Mouse (Mus musculus) c-Kit-positive CD71-positive TER-119-positive erythroid progenitor cells, embryonic 14.5 days (primary cell): ENCODE measurements at regions not wholly inside any gene's neighbourhood (a gene's known extent, or its start where the extent isn't known, plus 50 kb on each side); places are given as distances from the start of the nearest gene placed in this dataset.

ENCODE experiments used
- DNase-seq: peaks from one replicate; pipeline ENCODE4 v3.0.0-alpha.2; 2013; ENCODE audit warnings: low spot score

- no peak for DNase-seq
Observed at GRCm38 (mm10) chr3:50939602-50940001, 284.6 kb upstream of the Noct start.

GRCm38 (mm10) chr3:50940656-50941055 is 283.6 kb upstream of the Noct start:
- no peak for DNase-seq

- no peak for DNase-seq
Observed at GRCm38 (mm10) chr3:50953456-50953855, 270.8 kb upstream of the Noct start.

- DNase-seq: no peak
Observed at GRCm38 (mm10) chr3:50970386-50970785, 253.9 kb upstream of the Noct start.

GRCm38 (mm10) chr3:50973081-50973480 is 251.2 kb upstream of the Noct start:
- DNase-seq: no peak

- no peak for DNase-seq
Observed at GRCm38 (mm10) chr3:50976141-50976780, 248.0 kb upstream of the Noct start.

- DNase-seq: no peak
Observed at GRCm38 (mm10) chr3:50976818-50977217, 247.4 kb upstream of the Noct start.

- DNase-seq: no peak
Observed at GRCm38 (mm10) chr3:50978636-50979035, 245.6 kb upstream of the Noct start.

- no peak for DNase-seq
Observed at GRCm38 (mm10) chr3:50979592-50979991, 244.7 kb upstream of the Noct start.

- no peak for DNase-seq
Observed at GRCm38 (mm10) chr3:50981751-50982150, 242.5 kb upstream of the Noct start.

- DNase-seq: no peak
Observed at GRCm38 (mm10) chr3:50982649-50983048, 241.6 kb upstream of the Noct start.

GRCm38 (mm10) chr3:50983126-50983525 is 241.1 kb upstream of the Noct start:
- DNase-seq: no peak

GRCm38 (mm10) chr3:50983962-50984765 is 240.1 kb upstream of the Noct start:
- DNase-seq: no peak

- no peak for DNase-seq
Observed at GRCm38 (mm10) chr3:50987821-50988220, 236.4 kb upstream of the Noct start.

GRCm38 (mm10) chr3:50990810-50991209 is 233.4 kb upstream of the Noct start:
- DNase-seq: no peak

GRCm38 (mm10) chr3:50992581-50993313 is 231.5 kb upstream of the Noct start:
- no peak for DNase-seq

- no peak for DNase-seq
Observed at GRCm38 (mm10) chr3:50999745-51000144, 224.5 kb upstream of the Noct start.

GRCm38 (mm10) chr3:51000938-51001337 is 223.3 kb upstream of the Noct start:
- no peak for DNase-seq

GRCm38 (mm10) chr3:51002662-51003061 is 221.6 kb upstream of the Noct start:
- no peak for DNase-seq

GRCm38 (mm10) chr3:51003506-51004170 is 220.6 kb upstream of the Noct start:
- DNase-seq: no peak

GRCm38 (mm10) chr3:51004216-51004615 is 220.0 kb upstream of the Noct start:
- DNase-seq: no peak

GRCm38 (mm10) chr3:51009098-51009497 is 215.1 kb upstream of the Noct start:
- no peak for DNase-seq
